Mouse (Mus musculus) cortical plate, adult 2 months (tissue): ENCODE data around the gene Scn11a. TPM values are rescaled to one million over a fixed set of nuclear protein-coding genes. Genes with fewer than 3 reads are reported as not detected.

ENCODE experiments used
- H3K27ac ChIP-seq: fragments of 200-500 bp; 2 replicates; pipeline ENCODE4 v1.5.1; 2012; ENCODE audit warnings: low read length, control low read depth, inconsistent platforms; ENCODE audit not compliant: insufficient read depth
- H3K4me1 ChIP-seq: fragments of 200-500 bp; 2 replicates; pipeline ENCODE4 v1.6.1; 2011; ENCODE audit warnings: low read length; ENCODE audit not compliant: control insufficient read depth, insufficient read depth
- H3K4me3 ChIP-seq: fragments of 200-500 bp; 2 replicates; pipeline ENCODE4 v1.5.1; 2011; ENCODE audit warnings: mild to moderate bottlenecking, low read length, control low read depth; ENCODE audit not compliant: insufficient read depth
- CTCF ChIP-seq: fragments of 200-500 bp; IDR thresholded peaks from 2 replicates; pipeline ENCODE4 v1.5.1; 2011; ENCODE audit warnings: mild to moderate bottlenecking, control low read depth, low read length; ENCODE audit not compliant: insufficient read depth; ENCODE audit errors: extremely low read depth
- POLR2A ChIP-seq: fragments of 200-500 bp; IDR thresholded peaks from 2 replicates; pipeline ENCODE4 v1.6.1; 2011; ENCODE audit warnings: mild to moderate bottlenecking, low read length, control low read depth; ENCODE audit not compliant: insufficient read depth; ENCODE audit errors: extremely low read depth
- polyA plus RNA-seq: library from polyadenylated mRNA; depleted of rRNA; stranded (reverse); fragments of >200 nt; gene quantifications from 2 replicates; pipeline ENCODE4 v1.2.3, GENCODE M21; 2012; rRNA removed

The Scn11a gene
- polyA plus RNA-seq, 1 experiment = not detected

- TF ChIP-seq POLR2A (no peak), CTCF (no peak)
- no peak overlapping the region for H3K4me3 ChIP-seq
- no peaks in the 10 kb centered on the region for H3K4me1 ChIP-seq
- H3K27ac ChIP-seq = no peak overlapping the region
Measured at GRCm38 (mm10) chr9:119706700-119707099, 118.6 kb downstream of the Scn11a start.

Other genes with a start within 250 kb of the Scn11a start
- gene Scn5a, start 246.4 kb downstream of the Scn11a start, polyA plus RNA-seq = 0.34 and 0.38 TPM in 2 replicates
- 0.04 and 0.10 TPM in 2 replicates for gene Scn10a, start 106.1 kb downstream of the Scn11a start, polyA plus RNA-seq
- 68.8 and 76.2 TPM in 2 replicates for gene Wdr48, start 69.4 kb upstream of the Scn11a start, polyA plus RNA-seq
- gene Gorasp1, start 112.1 kb upstream of the Scn11a start, polyA plus RNA-seq = 20.0 and 20.6 TPM in 2 replicates
- 0.26 and 0.63 TPM in 2 replicates for gene Ttc21a, start 112.2 kb upstream of the Scn11a start, polyA plus RNA-seq
- gene Csrnp1, start 159.2 kb upstream of the Scn11a start, polyA plus RNA-seq = 14.8 and 21.3 TPM in 2 replicates
- 0.04 TPM in 2 replicates for gene Xirp1, start 198.1 kb upstream of the Scn11a start, polyA plus RNA-seq
- 38.2 and 40.9 TPM in 2 replicates for gene Cx3cr1, start 244.4 kb upstream of the Scn11a start, polyA plus RNA-seq